Comparison of ENCODE assay signal across 14 mouse cellular contexts in the genomic region with DNA sequence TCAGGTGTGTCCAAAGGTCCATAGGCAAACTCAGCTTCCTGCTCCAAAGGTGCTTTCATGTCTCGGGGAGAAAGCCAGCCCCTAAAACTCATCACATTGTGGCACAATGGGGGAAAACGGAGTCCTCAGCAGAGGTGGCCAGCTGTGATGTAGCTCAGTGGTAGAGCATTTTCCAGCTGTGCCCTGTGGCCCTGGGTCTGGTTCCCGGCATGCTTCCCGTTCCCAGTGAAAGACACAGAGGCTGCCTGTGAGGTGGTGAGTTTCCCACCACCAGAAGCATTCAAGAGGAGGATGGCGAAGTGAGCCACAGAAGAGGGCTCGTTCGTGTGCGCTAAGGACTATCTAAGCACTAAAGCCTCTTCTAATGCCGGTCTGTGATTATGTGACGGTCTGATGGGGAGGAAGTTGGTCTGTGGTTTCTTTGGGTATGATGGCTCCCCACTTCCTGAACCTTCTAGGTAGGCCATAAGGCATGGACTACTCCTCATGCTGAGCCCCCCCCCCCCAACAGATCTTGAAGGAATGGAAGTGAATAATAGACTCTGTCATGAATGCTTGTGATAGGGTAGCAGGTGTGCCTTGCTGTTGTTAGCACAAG. TPM values are rescaled to one million over a fixed set of nuclear protein-coding genes. Genes with fewer than 3 reads are reported as not detected.
A peak's percentile ranks its signal among the peaks of the same experiment; 100 is the strongest.
DNase-seq lines count a peak whose midpoint lies in the region; ATAC-seq and TF ChIP-seq lines count a peak whose summit lies in the region.
"Had no signal": no experiment of that assay in that cellular context is flagged by ENCODE, and none has a peak within 500 bp of the region (broad histone marks: within the 10 kb centered on the region; RNA-seq: fewer than 3 reads in every experiment).

No protein-coding gene starts in this region.

- TF ChIP-seq CTCF in embryonic fibroblast, embryonic 13.5 days (IDR thresholded peaks at IDR 0.05; ENCODE audit: borderline replicate concordance, insufficient read depth, low read length), result no peak

- no peak overlapping the region for H3K4me3 ChIP-seq in liver, embryonic 15.5 days (replicated peaks)
- H3K4me3 ChIP-seq in liver, embryonic 11.5 days (ENCODE audit: low read depth, low read length), result no peak overlapping the region
- no peak overlapping the region for H3K4me3 ChIP-seq in embryonic fibroblast, embryonic 13.5 days (ENCODE audit: insufficient read depth, low read length)

- H3K4me2 ChIP-seq in liver, embryonic 15.5 days, result peak overlapping the region; percentile 6; the same call in 1 of the 2 replicates
- no peak overlapping the region; the same call in 1 of the 2 replicates for H3K4me2 ChIP-seq in liver, embryonic 11.5 days

- 38% methylated on average over 10 of the region's 10 CpGs for WGBS in liver, embryonic 15.5 days (ENCODE audit: insufficient replicate concordance)
- WGBS in liver, embryonic 11.5 days, result 60% methylated on average over 10 of the region's 10 CpGs

- H3K9ac ChIP-seq in liver, embryonic 15.5 days, result no peak overlapping the region
- no peak overlapping the region for H3K9ac ChIP-seq in liver, embryonic 11.5 days (ENCODE audit: low read depth, low read length)

- peaks cover 40% of the 10 kb centered on the region for H3K4me1 ChIP-seq in liver, embryonic 15.5 days (replicated peaks)
- H3K4me1 ChIP-seq in liver, embryonic 11.5 days (replicated peaks; ENCODE audit: control insufficient read depth, insufficient read depth, low read length), result peaks cover 32% of the 10 kb centered on the region
- peaks cover 16% of the 10 kb centered on the region for H3K4me1 ChIP-seq in embryonic fibroblast, embryonic 13.5 days (ENCODE audit: control insufficient read depth, insufficient read depth, low read length)

- no peak for ATAC-seq in liver, embryonic 15.5 days (ENCODE audit: insufficient read depth)
- no peak for ATAC-seq in liver, embryonic 11.5 days (replicated peaks; ENCODE audit: low FRiP score)
- ATAC-seq in CD4-positive, CD25-positive, alpha-beta regulatory T cell, adult 4 months, result peak; percentile 46
- ATAC-seq: forebrain, embryonic 14.5 days had no signal

- H3K27me3 ChIP-seq in liver, embryonic 15.5 days, result no peaks in the 10 kb centered on the region
- H3K27me3 ChIP-seq in liver, embryonic 11.5 days (replicated peaks; ENCODE audit: control insufficient read depth, insufficient read depth, low read length), result no peaks in the 10 kb centered on the region

- no peak for TF ChIP-seq POLR2A in embryonic fibroblast, embryonic 13.5 days (IDR thresholded peaks at IDR 0.05; ENCODE audit: low read depth, low read length)

- DNase-seq in liver, embryonic 11.5 days (ENCODE audit: low spot score), result no peak
- DNase-seq in naive thymus-derived CD4-positive, alpha-beta T cell, adult 2 months (ENCODE audit: low read depth), result peak; percentile 65
- DNase-seq in right cerebral cortex, adult 18-20 months, result no peak
- DNase-seq in retina, embryonic 14.5 days (ENCODE audit: low spot score), result no peak
- DNase-seq in cerebellum, adult 9-10 months, result no peak
- DNase-seq: embryo, embryonic 11 days; gastrocnemius, postnatal 14 days; heart, postnatal 14 days; lung, postnatal 14 days; thymus, adult 18-20 months had no signal

- H3K9me3 ChIP-seq in liver, embryonic 15.5 days (replicated peaks), result no peaks in the 10 kb centered on the region
- no peaks in the 10 kb centered on the region for H3K9me3 ChIP-seq in liver, embryonic 11.5 days (ENCODE audit: control insufficient read depth, low read length)

- no peak overlapping the region for H3K27ac ChIP-seq in liver, embryonic 15.5 days (replicated peaks)
- H3K27ac ChIP-seq in liver, embryonic 11.5 days (ENCODE audit: low read depth, low read length), result no peak overlapping the region
- H3K27ac ChIP-seq in embryonic fibroblast, embryonic 13.5 days (ENCODE audit: insufficient read depth, low read length), result peak overlapping the region; percentile 2; the same call in 1 of the 2 replicates

- H3K36me3 ChIP-seq in liver, embryonic 15.5 days (replicated peaks), result no peaks in the 10 kb centered on the region
- H3K36me3 ChIP-seq in liver, embryonic 11.5 days (ENCODE audit: control insufficient read depth, insufficient read depth, low read length), result no peaks in the 10 kb centered on the region

RNA-seq across cellular contexts. Expression of gene Capg, which starts 6.4 kb away (rescaled TPM):
- 20.4 and 23.8 TPM in 2 replicates for polyA plus RNA-seq in liver, embryonic 15.5 days (2015; fragmentation: Nextera tagmentation; extraction: Ambion mirVana)
- polyA plus RNA-seq in liver, embryonic 11.5 days (2014; fragmentation: Nextera tagmentation; extraction: Ambion mirVana), result 30.2 and 31.9 TPM in 2 replicates
- polyA plus RNA-seq in CD4-positive, CD25-positive, alpha-beta regulatory T cell, adult 4 months (2017; shearing (Covaris generic)), result 100 to 1,000 TPM; 547 to 812 TPM
- 95.7 and 182 TPM in 2 replicates for polyA plus RNA-seq in embryonic fibroblast, embryonic 13.5 days (2011; ENCODE audit: insufficient read length, low read depth, missing spikeins)

RNA-seq across cellular contexts. Expression of gene Sh2d6, which starts 29.1 kb away (rescaled TPM):
- not detected in 2 replicates for polyA plus RNA-seq in liver, embryonic 15.5 days (2015; fragmentation: Nextera tagmentation; extraction: Ambion mirVana)
- not detected in 2 replicates for polyA plus RNA-seq in liver, embryonic 11.5 days (2014; fragmentation: Nextera tagmentation; extraction: Ambion mirVana)
- polyA plus RNA-seq in CD4-positive, CD25-positive, alpha-beta regulatory T cell, adult 4 months (2017; shearing (Covaris generic)), result not detected
- 1.8 and 1.9 TPM in 2 replicates for polyA plus RNA-seq in embryonic fibroblast, embryonic 13.5 days (2011; ENCODE audit: insufficient read length, low read depth, missing spikeins)

RNA-seq across cellular contexts. Expression of gene Elmod3, which starts 47.6 kb away (rescaled TPM):
- 4.2 TPM in 2 replicates for polyA plus RNA-seq in liver, embryonic 15.5 days (2015; fragmentation: Nextera tagmentation; extraction: Ambion mirVana)
- 12.3 and 13.4 TPM in 2 replicates for polyA plus RNA-seq in liver, embryonic 11.5 days (2014; fragmentation: Nextera tagmentation; extraction: Ambion mirVana)
- 10 to 100 TPM; 22.9 to 32.2 TPM for polyA plus RNA-seq in CD4-positive, CD25-positive, alpha-beta regulatory T cell, adult 4 months (2017; shearing (Covaris generic))
- 8.1 and 8.8 TPM in 2 replicates for polyA plus RNA-seq in embryonic fibroblast, embryonic 13.5 days (2011; ENCODE audit: insufficient read length, low read depth, missing spikeins)

RNA-seq across cellular contexts. Expression of gene Retsat, which starts 47.7 kb away (rescaled TPM):
- polyA plus RNA-seq in liver, embryonic 15.5 days (2015; fragmentation: Nextera tagmentation; extraction: Ambion mirVana), result 17.9 and 18.2 TPM in 2 replicates
- 26.0 and 28.4 TPM in 2 replicates for polyA plus RNA-seq in liver, embryonic 11.5 days (2014; fragmentation: Nextera tagmentation; extraction: Ambion mirVana)
- 1 to 10 TPM; 5.3 to 5.7 TPM for polyA plus RNA-seq in CD4-positive, CD25-positive, alpha-beta regulatory T cell, adult 4 months (2017; shearing (Covaris generic))
- polyA plus RNA-seq in embryonic fibroblast, embryonic 13.5 days (2011; ENCODE audit: insufficient read length, low read depth, missing spikeins), result 11.0 and 12.3 TPM in 2 replicates
